Mouse (Mus musculus): Measurements from ENCODE around the gene Iqcb1. TPM values are rescaled to one million over a fixed set of nuclear protein-coding genes. Genes with fewer than 3 reads are reported as not detected.

Gene Iqcb1
- total RNA-seq, 2 experiments from 2014 or later = 40.7 to 42.2 TPM

Small RNA genes within 50 kb of the gene (microRNA-seq; reads per million reads assigned to microRNA genes)
- gene Gm22617 = 0 reads per million in 2 experiments

Other genes with a start within 250 kb of the Iqcb1 start
- 1 to 10 TPM; 1.7 to 1.9 TPM for gene Cd86, start 162.3 kb upstream of the Iqcb1 start, total RNA-seq (2021)
- under 1 TPM; 0.23 TPM for gene Ildr1, start 134.4 kb upstream of the Iqcb1 start, total RNA-seq (2021)
- 10 to 100 TPM; 30.1 to 32.1 TPM for gene Slc15a2, start 43.4 kb upstream of the Iqcb1 start, total RNA-seq (2021)
- 1 to 10 TPM in 1 of 2 experiments, under 1 TPM in 1; 0.82 to 1.4 TPM for gene Eaf2, start 46.6 kb downstream of the Iqcb1 start, total RNA-seq (2021)
- 10 to 100 TPM; 67.6 to 75.4 TPM for gene Golgb1, start 46.8 kb downstream of the Iqcb1 start, total RNA-seq (2021)
- 1 to 10 TPM; 4.3 to 4.8 TPM for gene Hcls1, start 106.6 kb downstream of the Iqcb1 start, total RNA-seq (2021)
- under 1 TPM; 0.43 to 0.80 TPM for gene Fbxo40, start 162.1 kb downstream of the Iqcb1 start, total RNA-seq (2021)
- 1 to 10 TPM; 1.7 to 1.8 TPM for gene Polq, start 183.4 kb downstream of the Iqcb1 start, total RNA-seq (2021)

All from left cerebral cortex, postnatal 25 days (tissue).